In the genomic region with DNA sequence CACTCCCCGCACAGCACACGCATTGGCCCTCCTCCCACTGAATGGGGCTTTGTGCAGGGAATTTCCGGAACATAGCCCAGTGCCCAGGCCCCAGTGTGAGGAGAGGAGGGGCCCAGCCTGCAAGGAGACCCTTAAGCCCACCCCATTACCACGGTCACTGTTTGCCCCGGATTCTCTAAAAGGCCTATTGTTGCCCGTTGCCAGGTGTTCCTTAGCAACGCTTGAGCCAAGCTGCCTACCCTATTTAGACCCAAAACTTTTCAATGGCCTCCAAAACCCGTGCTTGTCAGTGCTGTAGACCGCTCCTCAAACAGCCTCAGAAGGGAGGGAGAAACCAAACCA, we compare ENCODE assay signal across 10 mouse cellular contexts. TPM values are rescaled to one million over a fixed set of nuclear protein-coding genes. Genes with fewer than 3 reads are reported as not detected.
DNase-seq lines count a peak whose midpoint lies in the region; ATAC-seq lines count a peak whose summit lies in the region.
"Had no signal": no experiment of that assay in that cellular context is flagged by ENCODE, and none has a peak within 500 bp of the region (broad histone marks: within the 10 kb centered on the region; RNA-seq: fewer than 3 reads in every experiment).

No protein-coding gene starts in this region.

- H3K27ac ChIP-seq in kidney, embryonic 14.5 days (ENCODE audit: low read depth, low read length), result no peak overlapping the region
- peak overlapping the region; percentile 84 for H3K27ac ChIP-seq in forebrain, embryonic 13.5 days
- H3K27ac ChIP-seq in neural tube, embryonic 11.5 days (ENCODE audit: low read depth, low read length), result peak overlapping the region; percentile 15; the same call in 1 of the 2 replicates

- DNase-seq in kidney, postnatal 14 days, result no peak
- peak; percentile 16 to 21 for DNase-seq in layer of hippocampus, postnatal 25 days (ENCODE audit: extremely low spot score in 1 of 2, low spot score in 1 of 2)
- DNase-seq in neural tube, embryonic 11.5 days (ENCODE audit: low spot score), result peak; percentile 89
- no peak for DNase-seq in ovary, postnatal 36 days (ENCODE audit: low spot score)
- no peak for DNase-seq in urinary bladder, postnatal 25 days (ENCODE audit: low spot score)
- no peak for DNase-seq in spleen, postnatal 36 days (ENCODE audit: low spot score in 2 of 2)

- ATAC-seq in kidney, embryonic 14.5 days (ENCODE audit: low FRiP score, low TSS enrichment), result peak; percentile 73; the same call in 1 of the 2 replicates
- peak; percentile 96 for ATAC-seq in forebrain, embryonic 13.5 days
- ATAC-seq in neural tube, embryonic 11.5 days (ENCODE audit: insufficient read depth, low FRiP score, low TSS enrichment), result peak; percentile 98

- H3K4me2 ChIP-seq in kidney, embryonic 14.5 days (replicated peaks; ENCODE audit: low read depth, low read length), result peak overlapping the region; percentile 15
- H3K4me2 ChIP-seq in forebrain, embryonic 13.5 days, result peak overlapping the region; percentile 48
- H3K4me2 ChIP-seq in neural tube, embryonic 11.5 days (ENCODE audit: low read depth), result peak overlapping the region; percentile 31

- no peaks in the 10 kb centered on the region for H3K36me3 ChIP-seq in kidney, embryonic 14.5 days (ENCODE audit: control insufficient read depth, insufficient read depth, low read length)
- H3K36me3 ChIP-seq in forebrain, embryonic 13.5 days (ENCODE audit: poor library complexity, severe bottlenecking), result no peaks in the 10 kb centered on the region
- no peaks in the 10 kb centered on the region for H3K36me3 ChIP-seq in neural tube, embryonic 11.5 days (ENCODE audit: control insufficient read depth, insufficient read depth, low read length)

- H3K27me3 ChIP-seq in kidney, embryonic 14.5 days (ENCODE audit: control insufficient read depth, insufficient read depth, low read length), result no peaks in the 10 kb centered on the region
- no peaks in the 10 kb centered on the region for H3K27me3 ChIP-seq in forebrain, embryonic 13.5 days
- H3K27me3 ChIP-seq in neural tube, embryonic 11.5 days (ENCODE audit: control insufficient read depth, insufficient read depth, low read length), result no peaks in the 10 kb centered on the region

- H3K9ac ChIP-seq in kidney, embryonic 14.5 days (ENCODE audit: low read depth, low read length), result no peak overlapping the region
- H3K9ac ChIP-seq in forebrain, embryonic 13.5 days, result no peak overlapping the region
- H3K9ac ChIP-seq in neural tube, embryonic 11.5 days (ENCODE audit: low read length), result no peak overlapping the region

- H3K4me1 ChIP-seq in kidney, embryonic 14.5 days (ENCODE audit: control insufficient read depth, insufficient read depth, low read length), result no peaks in the 10 kb centered on the region
- H3K4me1 ChIP-seq in forebrain, embryonic 13.5 days, result peaks cover 40% of the 10 kb centered on the region
- peaks cover 13% of the 10 kb centered on the region for H3K4me1 ChIP-seq in neural tube, embryonic 11.5 days (ENCODE audit: control insufficient read depth, insufficient read depth, low read length)

- no peaks in the 10 kb centered on the region for H3K9me3 ChIP-seq in kidney, embryonic 14.5 days (ENCODE audit: control insufficient read depth, low read length)
- H3K9me3 ChIP-seq in forebrain, embryonic 13.5 days (replicated peaks), result no peaks in the 10 kb centered on the region
- no peaks in the 10 kb centered on the region for H3K9me3 ChIP-seq in neural tube, embryonic 11.5 days (ENCODE audit: control insufficient read depth, low read length)

- 1% methylated on average over 9 of the region's 9 CpGs for WGBS in kidney, embryonic 14.5 days
- 1% methylated on average over 9 of the region's 9 CpGs for WGBS in forebrain, embryonic 13.5 days
- 1% methylated on average over 9 of the region's 9 CpGs for WGBS in neural tube, embryonic 11.5 days

- H3K4me3 ChIP-seq in kidney, embryonic 14.5 days (ENCODE audit: low read length), result no peak overlapping the region; the same call in 1 of the 2 replicates
- H3K4me3 ChIP-seq in forebrain, embryonic 13.5 days, result 0 out of 2 replicates have a peak overlapping the region, but pooled peaks have one; percentile 9
- no peak overlapping the region for H3K4me3 ChIP-seq in neural tube, embryonic 11.5 days (ENCODE audit: low read depth, low read length)

RNA-seq across cellular contexts. Expression of gene Ascl1, which starts 45.7 kb away (rescaled TPM):
- polyA plus RNA-seq in kidney, embryonic 14.5 days (2014; fragmentation: Nextera tagmentation; extraction: Ambion mirVana), result 0.70 and 0.93 TPM in 2 replicates
- polyA plus RNA-seq in forebrain, embryonic 13.5 days (2015; fragmentation: Nextera tagmentation; extraction: Ambion mirVana), result 32.1 and 33.9 TPM in 2 replicates
- total RNA-seq in layer of hippocampus, postnatal 25 days (2021), result 1 to 10 TPM; 6.0 to 7.9 TPM
- polyA plus RNA-seq in neural tube, embryonic 11.5 days (2014; fragmentation: Nextera tagmentation; extraction: Ambion mirVana), result 40.5 and 42.9 TPM in 2 replicates
- total RNA-seq: hematopoietic stem cell, adult 5-6 weeks; MEL had no signal

Comparison
In these comparisons a context has a peak if more than half of its experiments do, and no peak if none do; other contexts are left out.
1. DNase-seq: peak in layer of hippocampus, postnatal 25 days (2 of 2) and neural tube, embryonic 11.5 days (single experiment); none in kidney, postnatal 14 days (single experiment), ovary, postnatal 36 days (single experiment), urinary bladder, postnatal 25 days (single experiment) and spleen, postnatal 36 days (0 of 2).
2. RNA of gene Ascl1, which starts 45.7 kb away (polyA plus RNA-seq): 40.5 to 42.9 TPM in neural tube, embryonic 11.5 days and 32.1 to 33.9 TPM in forebrain, embryonic 13.5 days; 0.70 to 0.93 TPM in kidney, embryonic 14.5 days; every median in the first group is over 10 times any median in the second.
3. Peak in every context shown above with its lines, with median percentiles within 50 percentile points of each other: ATAC-seq and H3K4me2 ChIP-seq.